Mouse (Mus musculus): ENCODE results near the gene Nps. TPM values are rescaled to one million over a fixed set of nuclear protein-coding genes. Genes with fewer than 3 reads are reported as not detected.

The Nps gene
- not detected for total RNA-seq (2023)

DNA sequence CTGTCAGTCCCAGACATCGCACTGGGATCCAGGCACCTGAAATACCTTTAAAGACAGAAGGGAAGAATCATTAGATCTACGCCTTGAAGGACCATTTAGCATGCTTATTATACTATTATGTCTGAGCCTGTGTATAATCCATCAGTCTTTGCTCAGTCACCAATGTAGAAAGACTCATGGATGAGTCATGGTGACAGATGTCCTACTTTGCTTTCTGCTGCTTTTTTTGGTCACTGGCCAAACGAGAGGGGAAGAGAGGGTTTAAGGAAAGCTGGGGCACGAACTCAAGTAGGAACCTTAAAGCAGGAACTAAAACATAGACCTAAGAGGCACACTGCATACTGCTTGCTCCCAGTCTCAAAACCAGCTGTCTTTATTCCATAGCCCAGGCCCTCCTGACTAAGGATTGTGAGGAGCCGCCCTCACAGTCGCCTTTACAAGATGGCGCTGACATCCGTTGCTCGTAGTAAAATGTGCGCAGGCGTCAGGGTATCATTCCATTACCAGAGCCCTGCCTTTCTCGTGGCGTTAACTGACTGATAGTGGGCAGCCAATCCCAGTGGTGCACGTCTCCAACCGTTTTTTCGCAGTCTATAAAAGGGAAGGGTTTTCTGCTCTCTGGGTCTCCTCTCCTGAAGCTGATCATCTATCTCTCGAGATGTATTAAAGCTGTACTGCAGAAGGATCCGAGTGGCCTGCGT, at the start of gene Nps:
Nps (plus strand) TSS at position 651 of the 701 bp plus-strand sequence.

Other genes starting within 250 kb of the Nps start
- gene Foxi2, start 151.6 kb downstream of the Nps start, total RNA-seq (2023) = not detected